Mouse (Mus musculus) adrenal gland, postnatal 36 days (tissue): Measurements from ENCODE around the gene Ttyh3. TPM values are rescaled to one million over a fixed set of nuclear protein-coding genes. Genes with fewer than 3 reads are reported as not detected.
A peak's percentile ranks its signal among the peaks of the same experiment; 100 is the strongest.

Experiments used
- DNase-seq, 2 experiments: peaks; one replicate each; pipeline ENCODE4 v3.0.0; 2021; ENCODE audit warnings: mixed read lengths in 1 of 2
- total RNA-seq, 2 experiments: library from RNA; stranded (reverse); gene quantifications; 2 replicates each; pipeline ENCODE4 v1.2.3; 2021

Ttyh3 gene
- total RNA-seq, 2 experiments from 2014 or later = 42.4 to 108 TPM

DNA sequence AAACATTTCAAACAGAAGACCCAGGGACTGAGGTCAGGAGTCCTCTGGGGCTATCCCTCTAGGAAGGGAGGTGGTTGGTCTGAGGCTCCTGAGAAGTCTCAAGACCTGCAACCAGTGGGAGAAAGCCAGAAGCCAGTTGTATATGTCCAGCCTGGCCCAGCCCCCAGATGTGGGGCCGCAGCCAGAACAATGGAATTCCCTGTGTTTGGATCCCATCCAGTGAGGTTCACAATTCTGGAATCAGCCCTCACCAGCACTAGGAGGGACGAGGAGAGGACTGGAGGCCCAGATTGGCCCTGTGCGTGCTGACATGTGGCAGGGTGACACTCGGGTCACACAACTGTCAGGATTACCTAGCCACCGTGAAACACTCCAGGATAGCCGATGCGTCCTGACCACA is 3.8 kb upstream of the Ttyh3 start:
- DNase-seq = no peak

DNA sequence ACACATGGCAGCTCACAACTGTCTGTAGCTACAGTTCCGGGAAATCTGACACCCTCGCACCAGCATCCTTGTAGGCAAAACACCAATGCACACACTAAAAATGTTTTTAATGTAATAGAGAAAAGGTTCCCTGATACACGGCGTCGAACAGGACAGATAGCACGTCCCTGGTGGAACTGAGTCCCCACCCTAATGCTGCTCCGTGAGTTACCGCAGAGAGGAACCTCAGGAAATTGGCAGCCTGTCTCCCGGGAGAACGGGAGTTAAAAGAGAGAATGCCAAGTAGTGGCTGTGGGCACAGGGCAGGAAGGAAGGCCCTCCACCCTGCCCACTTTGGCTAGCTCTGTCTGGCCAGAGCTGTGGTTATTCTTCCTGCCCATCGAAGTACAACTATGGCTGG is 2.4 kb upstream of the Ttyh3 start:
- DNase-seq = no peak

DNA sequence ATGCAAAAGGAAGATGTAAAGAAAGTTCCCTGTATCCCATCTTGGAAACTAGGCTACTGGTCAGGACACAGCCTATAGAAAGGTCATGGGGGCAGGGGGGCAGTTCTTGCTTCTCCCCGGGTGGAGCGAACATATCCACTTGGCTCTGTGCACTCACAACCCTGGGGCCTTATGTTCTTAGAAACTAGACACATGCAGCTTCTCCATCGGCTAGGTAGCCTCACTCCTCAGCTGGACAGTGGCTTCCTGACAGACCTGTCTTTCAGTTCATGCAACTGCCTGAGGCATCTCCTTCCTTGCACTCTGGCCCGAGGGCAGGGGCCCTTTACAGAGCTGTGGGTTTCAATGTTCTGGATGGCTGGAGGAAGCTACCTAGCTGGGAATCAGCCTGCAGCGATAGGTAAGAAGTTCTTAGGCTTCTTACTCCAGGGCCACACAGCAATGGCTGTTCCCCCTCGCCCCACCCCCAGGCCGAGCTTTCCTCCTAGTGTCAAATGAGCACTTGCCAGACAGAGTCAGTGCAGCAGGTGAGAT is 1.1 kb upstream of the Ttyh3 start:
- DNase-seq = no peak

DNA sequence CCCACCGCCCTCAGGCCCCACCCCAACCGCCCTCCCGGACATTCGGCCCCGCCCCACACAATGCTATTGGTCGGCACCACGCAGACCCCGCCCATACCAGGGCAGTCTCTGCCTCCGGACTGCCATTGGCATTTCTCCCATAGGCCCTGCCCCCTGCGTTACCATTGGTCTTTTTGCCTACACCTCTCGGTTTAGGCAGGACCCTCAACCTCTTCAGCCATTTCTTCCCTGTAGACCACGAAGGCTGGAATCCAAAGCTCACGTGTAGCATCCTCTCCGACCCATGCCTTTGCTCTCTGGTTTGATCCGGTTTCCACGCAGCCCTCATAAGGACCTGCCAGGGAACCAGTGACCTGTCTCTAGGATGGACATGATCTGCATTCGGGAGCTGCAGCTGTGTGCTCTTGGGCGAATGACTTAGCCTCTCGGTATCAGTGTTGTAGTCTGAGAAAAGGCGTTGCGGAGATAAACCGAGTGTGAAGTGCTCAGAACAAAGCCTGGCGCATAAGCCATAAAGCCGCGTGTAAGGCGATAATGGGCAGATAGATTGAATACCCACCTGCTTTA is 353 bp upstream of the Ttyh3 start:
- peak; percentile 99 to 100 for DNase-seq

DNA sequence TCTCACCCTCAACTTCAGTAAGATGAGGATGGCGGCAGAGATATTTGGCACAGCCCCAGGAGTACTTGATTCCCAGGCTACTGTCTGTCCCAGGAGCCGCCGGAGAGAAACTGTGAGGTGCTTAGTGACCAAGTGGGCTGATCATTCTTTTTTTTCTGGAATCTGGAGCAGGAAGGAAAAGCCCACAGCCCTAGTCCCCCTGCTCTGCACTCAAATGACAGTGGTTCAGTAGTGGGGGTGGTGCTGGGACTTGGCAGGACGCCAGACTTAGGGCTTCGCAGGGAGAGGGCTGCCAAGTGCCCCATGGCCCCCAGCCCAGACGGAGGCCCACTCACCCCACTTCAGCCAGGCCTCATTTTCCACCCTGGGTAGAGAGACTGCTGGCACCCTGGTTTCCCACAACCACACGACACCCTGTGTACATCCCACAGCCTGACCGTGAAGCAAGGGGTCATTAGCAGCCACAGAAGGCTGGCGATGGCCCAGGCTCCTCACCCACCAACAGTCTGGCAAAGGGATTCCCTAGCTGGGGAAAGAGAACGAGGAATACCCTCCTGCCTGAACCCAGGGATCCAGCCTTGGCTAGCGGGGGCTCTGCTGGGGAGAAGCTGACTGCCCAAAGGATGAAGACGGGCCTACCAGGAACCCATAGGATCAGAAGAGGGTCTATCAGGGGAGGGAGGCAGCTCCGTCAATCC is 861 bp downstream of the Ttyh3 start:
- DNase-seq = peak; percentile 58 to 66

DNA sequence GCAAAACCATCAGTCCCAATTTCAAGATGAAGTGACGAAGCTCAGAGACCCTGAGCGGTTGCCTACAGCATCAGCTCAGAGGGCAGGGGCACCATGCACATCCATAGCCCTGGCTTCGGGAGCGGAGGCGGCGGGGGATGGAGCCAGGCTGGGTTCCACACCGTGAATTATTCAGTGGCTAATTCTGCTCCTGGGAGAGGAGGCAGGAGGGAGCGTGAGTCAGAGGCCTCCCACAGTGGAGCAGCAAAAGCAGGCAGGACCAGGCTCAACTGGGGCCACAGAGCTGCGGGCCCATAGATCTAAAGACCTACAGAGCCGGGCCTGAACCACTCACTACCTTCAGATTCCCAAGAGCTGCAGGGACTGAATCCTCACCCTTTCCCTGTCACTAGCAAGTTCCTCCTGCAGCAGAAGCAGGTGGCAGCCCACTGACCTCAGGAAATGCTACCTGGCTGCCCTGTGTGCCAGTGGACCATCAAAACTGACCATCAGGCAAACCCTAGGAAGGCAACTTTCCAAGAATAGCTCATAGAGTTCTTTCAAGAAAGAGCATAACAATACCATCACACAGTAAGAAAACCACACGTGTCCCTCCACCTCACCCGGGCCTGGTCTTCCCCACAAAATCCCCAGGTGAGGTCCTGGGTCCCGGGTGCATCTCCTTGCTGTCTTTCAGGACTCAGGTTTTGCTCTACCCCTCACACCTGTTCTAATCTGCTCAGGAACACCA is 1.6 kb downstream of the Ttyh3 start:
- DNase-seq = peak; percentile 55 to 61

DNA sequence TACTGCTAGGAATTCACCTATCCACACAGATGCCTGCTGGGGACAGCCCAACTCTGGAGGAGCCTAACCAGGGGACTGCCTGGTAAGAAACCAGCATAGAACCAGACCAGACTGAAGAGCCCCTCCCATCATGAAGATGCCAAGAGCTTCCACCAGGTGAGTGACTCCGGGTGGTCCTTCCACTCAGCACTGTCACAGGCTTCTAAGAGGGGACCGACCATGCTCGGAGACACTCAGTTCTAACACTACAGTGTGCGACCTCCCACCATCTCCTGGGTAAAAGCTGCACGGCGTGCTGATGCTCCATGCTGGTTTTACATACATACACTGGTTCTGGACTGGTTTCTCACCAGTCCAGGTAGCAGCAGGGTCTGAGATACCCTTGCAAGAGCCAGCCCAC is 2.7 kb downstream of the Ttyh3 start:
- no peak for DNase-seq

DNA sequence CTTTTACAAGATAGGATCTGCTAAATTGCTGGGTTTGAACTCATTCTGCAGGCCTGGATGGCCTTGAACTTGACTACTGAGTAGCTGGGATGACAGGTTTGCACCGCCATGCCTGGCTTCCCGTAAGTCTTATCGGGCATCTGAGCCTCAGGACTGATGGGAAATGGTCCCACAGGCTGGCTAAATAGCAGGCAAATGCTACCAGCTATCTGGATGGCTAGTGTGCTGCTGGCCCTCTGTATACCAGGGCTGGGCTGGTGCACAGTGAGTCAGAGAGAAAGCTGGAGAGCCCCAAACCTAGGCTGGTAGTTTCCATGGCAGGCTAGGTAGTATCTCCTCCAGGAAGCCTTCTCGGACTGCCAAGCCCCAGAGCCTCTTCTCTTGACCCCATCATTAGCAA is 3.4 kb downstream of the Ttyh3 start:
- DNase-seq = no peak

DNA sequence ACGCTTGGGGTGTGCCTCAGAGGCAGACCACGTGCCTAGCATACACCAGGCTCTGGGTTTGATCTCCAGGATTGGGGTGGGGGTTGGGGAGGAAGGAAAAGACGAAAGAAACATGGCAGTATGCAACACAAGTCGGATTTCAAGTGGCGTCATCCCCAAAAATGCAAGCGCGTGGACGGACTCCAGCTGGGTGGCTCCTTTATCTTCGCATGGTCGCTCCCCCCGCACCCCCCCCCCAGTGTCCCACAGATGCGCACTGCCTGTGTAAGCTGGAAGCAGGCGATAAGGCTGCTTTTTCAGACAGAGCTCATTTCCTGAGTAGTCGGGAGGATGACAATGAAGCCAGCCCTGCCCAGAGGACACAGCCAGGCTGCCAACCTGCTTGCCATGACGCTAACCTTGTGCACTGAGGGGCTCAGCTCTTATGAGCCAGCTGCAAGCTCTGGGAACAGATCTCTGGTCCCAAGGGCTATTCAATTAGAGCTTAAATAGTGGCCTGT is 4.1 kb downstream of the Ttyh3 start:
- no peak for DNase-seq

DNA sequence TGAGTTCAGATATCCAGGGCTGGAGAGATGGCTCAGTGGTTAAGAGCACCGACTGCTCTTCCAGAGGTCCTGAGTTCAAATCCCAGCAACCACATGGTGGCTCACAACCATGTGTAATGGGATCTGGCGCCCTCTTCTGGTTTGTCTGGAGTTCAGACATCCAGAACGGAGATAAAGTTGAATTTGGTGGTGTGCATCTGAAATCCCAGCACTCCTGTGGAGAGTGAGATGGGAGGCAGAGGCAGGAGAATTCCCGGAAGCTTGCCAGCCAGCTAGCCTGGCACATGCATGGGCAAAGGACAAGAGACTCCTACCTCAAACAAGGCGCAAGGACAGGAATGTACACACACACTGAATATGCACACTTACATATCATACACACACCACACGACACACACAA is 4.6 kb downstream of the Ttyh3 start:
- no peak for DNase-seq

DNA sequence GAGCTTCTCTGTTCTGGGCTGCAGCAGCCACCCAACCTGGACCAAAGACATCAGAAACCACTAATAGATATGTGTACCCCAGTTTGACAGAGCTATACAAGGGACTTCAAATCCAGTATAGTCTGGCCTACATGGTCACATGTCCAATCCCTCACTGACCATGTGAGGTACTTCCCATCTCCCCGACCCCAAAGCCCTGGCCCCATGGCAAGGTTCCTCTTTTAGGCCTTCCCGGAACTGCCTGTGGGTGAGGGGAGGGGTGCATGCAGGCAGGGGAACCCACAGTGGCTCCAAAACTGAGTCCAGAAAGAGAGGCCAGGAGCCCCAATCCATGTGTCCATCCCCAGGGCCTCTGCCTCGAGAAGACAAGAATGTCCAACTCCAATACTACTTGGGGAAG is 6.8 kb downstream of the Ttyh3 start:
- no peak for DNase-seq

DNA sequence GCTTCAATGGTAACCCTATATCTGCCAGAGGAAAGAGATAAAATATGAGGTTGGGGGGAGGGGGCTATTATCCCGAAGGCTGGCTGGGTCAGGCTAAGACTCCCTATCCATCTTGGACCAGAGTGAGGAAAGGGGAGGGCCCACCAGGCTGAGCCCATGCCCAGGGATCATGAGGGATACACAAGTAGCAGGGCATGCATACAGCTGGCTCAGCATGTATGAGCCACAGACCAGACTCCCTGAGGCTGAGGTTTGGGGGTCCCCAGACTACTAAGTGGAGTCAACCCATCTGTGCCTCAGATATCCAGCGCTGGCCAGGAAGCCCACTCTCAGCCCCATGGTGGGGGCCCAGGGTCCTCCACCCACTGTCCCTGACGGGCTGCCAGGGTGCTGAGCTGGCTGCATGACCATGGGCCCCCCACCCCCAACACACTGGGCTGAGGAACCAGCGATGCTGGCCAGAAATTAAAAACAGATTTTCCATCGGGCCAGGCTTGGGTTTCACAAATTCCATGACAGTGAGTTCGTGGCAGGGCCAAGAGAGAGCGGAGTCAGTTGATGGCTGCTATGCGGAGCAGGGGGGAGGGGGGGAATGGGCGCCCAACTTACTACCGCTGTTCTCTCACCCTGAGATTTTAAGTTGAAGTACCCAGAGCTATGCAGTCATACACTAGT is 7.4 kb downstream of the Ttyh3 start:
- no peak for DNase-seq

DNA sequence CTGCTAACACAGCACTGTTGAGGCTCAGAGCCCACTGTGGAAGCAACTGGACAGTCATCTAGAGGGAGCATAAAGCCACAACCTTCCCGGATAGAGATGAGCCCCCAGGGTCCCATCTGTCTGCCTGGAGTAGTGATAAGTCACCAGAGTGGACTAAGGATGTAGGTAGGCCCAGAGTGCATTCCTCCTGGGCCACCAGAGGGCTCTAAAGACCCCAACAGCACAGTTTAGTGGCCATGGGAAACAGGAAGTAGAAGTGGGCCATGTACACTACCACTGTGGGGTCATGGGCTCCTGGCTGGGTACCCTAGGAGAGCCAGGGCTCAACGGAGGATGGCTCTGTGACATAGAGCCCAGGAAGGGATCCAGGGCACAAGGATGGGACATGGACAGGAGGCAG is 8.0 kb downstream of the Ttyh3 start:
- DNase-seq = no peak

DNA sequence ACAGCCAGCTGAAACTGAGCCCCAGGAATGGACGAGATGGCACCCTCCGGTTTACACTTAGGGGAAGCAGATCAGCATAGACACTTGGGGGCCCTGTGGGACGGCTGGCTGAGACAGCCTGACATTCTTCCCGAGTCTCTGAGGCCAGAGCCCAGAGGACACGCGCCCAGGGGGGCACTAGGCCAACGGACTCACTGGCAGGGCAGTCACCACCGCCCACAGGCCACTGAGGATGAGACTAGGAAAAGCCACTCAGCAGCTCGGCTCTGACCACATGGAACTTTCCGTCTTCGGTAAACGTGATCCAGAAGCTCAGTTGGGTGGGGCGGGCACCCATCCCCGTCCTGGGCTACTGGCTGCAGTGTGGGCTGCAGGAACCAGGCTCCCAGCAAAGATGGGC is 9.0 kb downstream of the Ttyh3 start:
- DNase-seq = no peak

DNA sequence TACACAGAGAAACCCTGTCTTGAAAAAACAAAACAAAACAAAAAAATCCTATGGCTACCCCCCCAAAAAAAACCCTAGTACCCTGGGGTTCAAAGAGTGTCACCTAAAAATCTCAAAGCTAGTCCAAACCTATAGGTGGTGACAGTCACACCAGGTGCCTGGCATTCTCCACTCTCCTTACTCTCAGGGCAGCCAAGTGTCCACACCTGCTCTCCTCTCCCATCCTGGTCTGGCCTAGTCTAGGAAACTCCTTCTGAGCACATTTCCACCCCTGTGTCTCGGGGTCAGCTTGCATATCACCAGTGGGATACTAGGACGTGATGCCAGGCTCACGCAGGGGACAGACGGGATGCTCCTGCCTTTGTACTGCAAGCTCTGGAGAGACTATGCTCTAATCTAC is 9.5 kb downstream of the Ttyh3 start:
- no peak for DNase-seq

DNA sequence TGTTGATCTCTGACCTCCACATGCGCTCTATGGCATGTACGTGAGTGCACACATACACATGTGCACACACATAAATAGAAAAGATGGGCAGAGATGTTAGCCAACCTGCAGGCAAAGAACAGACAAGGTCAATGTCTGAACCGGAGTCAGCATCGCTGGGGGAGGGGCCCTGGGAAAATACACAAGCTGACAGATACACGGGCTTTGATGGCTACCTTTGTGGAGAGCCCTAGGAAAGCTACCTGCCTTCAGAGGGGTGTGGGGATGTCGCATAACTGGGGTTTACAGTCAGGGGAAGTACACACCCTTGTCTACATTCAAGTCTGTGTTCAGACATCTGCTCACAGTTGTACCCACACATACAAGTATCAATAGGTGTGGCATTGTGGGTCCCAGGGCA is 10.3 kb downstream of the Ttyh3 start:
- no peak for DNase-seq

DNA sequence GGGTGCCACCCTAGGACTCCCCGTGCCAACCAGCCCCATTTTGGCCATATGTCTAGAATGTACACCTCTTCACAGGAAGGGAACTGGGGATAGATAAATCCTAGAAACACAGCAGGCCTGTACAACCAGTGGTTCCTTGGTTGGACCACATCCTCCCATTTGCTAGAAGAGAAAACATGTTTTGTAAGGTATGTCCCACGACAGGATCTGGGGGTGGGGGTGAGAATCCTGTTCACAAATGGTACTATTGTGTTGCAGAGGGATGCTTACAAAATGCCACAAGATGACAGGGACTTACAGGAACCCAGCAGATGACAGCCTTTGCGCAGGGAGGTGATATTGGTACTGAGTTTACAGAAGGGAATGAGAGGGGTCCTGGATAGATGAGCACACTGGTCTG is 10.8 kb downstream of the Ttyh3 start:
- no peak for DNase-seq

DNA sequence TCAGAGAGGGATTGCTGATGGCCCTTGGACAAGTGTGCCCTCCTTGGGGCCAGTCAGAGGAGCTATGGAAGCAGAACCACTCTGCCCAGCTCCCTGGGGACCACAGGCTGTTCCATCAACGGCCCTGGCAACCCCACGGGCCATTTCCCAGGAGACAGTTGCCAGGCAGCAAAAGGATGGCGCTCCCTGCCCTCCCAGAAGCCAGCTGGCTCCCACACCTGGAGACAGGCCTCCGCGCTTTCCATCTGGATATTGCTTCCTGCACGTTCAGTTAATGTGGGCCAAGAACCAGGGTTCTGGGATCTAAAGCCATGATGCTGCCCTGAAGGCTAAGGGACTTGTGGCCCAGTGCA is 11.8 kb downstream of the Ttyh3 start:
- peak in 1 of 2 experiments; percentile 56 for DNase-seq

DNA sequence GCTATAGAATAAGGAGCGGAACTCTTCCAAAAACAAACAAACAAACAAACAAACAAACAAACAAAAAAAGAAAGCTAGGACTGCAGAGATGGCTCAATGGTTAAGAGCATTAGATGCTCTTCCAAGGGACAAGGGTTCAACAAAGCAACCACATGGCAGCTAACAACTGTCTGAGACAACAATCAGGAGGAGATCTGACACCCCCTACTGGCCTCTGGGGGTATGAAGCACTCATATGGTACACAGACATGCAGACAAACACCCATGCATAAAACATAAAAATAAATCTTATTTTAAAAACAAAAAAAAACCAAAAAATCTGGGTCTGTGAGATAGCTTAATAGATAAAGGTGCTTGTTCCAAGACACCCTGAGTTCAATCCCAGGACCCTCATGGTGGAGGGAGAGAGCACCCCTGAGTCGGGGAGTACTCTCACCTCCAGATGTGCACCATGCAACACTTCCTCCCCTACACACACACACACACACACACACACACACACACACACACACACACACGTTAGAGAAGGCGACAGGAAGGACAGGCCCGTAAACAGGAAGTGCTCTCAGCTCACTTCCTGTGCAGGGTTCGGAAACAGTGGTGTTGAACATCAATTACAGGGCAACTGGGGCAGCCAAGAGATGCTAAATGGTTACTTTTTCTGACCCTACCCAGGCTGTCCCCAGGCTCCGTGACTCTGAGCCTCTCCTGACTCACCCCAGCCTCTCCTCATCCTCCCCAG is 12.3 kb downstream of the Ttyh3 start:
- no peak for DNase-seq

DNA sequence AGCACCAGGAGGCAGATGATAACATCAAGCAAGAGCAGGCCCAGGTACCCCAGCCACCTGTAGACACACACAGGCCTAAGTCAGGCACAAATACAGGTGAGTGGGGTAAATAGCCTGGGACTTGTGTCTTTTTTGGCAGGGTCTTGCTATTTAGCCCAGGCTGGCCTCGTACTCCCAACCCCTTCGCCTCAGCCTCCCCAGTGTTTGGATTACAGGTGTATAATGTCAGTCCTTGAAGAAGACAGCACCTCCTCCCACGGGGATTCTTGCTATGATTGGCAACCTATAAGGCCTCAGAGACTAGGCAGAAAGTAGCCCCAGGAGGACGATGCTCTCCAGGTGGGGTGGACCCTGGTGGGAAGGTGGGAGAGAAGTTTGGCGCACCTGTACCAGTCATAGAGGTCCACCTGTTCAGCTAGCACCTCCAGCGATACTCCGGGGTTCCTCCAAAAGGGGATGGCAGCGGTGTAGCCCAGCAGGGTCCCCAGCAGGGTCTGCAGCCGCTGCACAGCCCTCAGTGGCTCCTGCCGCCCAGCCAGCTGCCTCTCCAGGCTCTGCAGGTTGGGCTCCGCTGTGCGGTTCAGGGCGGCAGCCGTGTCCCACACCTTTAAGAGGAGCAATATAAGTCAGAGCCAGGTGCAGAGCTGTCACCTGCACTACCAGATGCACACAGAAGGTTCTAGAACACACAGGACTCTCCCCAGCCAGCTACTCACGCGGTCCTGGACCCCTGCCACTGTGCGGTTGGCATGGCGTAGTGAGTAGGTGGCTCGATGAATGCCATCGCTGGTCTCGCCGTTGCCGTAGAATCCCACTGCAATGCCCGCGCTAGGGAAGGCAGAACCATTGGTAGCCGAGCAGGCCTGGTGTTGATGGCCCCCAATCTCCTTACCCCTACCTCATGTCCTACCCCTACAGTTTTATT is 13.8 kb downstream of the Ttyh3 start:
- no peak for DNase-seq

DNA sequence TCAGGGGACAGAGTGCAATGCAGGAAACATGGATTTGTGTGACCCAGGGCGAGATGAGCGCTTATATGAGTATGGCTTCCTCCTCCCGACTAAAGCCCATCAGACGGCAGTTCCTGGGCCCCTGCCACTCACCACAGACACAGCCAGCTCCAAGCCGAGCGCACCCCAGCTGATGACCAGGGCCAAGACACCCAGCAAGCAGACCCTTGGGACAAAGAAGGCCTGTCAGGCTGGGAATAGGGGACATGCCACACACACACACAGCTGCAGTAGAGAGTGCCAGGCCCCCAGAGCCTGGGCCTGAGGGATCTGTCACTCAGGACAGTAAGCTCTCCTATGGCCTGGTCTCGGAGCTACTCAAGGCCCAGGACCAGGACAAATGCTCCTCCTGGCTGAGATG is 15.4 kb downstream of the Ttyh3 start:
- DNase-seq = no peak
